Mouse (Mus musculus) intestine, embryonic 15.5 days (tissue): ENCODE measurements around the gene Dohh. TPM values are rescaled to one million over a fixed set of nuclear protein-coding genes. Genes with fewer than 3 reads are reported as not detected.

Experiments
- ATAC-seq: fragments of 200-750 bp; cut with Nextera tagmentation; 2 replicates; pipeline ENCODE4 v1.8.0; 2017; ENCODE audit warnings: moderate TSS enrichment, moderate library complexity
- H3K27ac ChIP-seq: fragments of 300-500 bp; sonication (generic); 2 replicates; pipeline ENCODE4 v1.5.1; 2015; ENCODE audit warnings: mild to moderate bottlenecking, inconsistent platforms
- H3K27me3 ChIP-seq: fragments of 300-500 bp; sonication (generic); replicated peaks from 2 replicates; pipeline ENCODE4 v1.6.1; 2015; ENCODE audit warnings: inconsistent platforms
- H3K36me3 ChIP-seq: fragments of 300-500 bp; sonication (generic); 2 replicates; pipeline ENCODE4 v1.6.1; 2015; ENCODE audit warnings: inconsistent platforms
- H3K4me1 ChIP-seq: fragments of 300-500 bp; sonication (generic); replicated peaks from 2 replicates; pipeline ENCODE4 v1.6.1; 2015; ENCODE audit warnings: inconsistent platforms
- H3K4me2 ChIP-seq: fragments of 300-500 bp; sonication (generic); replicated peaks from 2 replicates; pipeline ENCODE4 v1.6.1; 2015; ENCODE audit warnings: mild to moderate bottlenecking, inconsistent platforms
- H3K4me3 ChIP-seq: fragments of 300-500 bp; sonication (generic); replicated peaks from 2 replicates; pipeline ENCODE4 v1.5.1; 2015; ENCODE audit warnings: inconsistent platforms
- H3K9ac ChIP-seq: fragments of 300-500 bp; sonication (generic); 2 replicates; pipeline ENCODE4 v1.6.1; 2015; ENCODE audit warnings: inconsistent platforms
- H3K9me3 ChIP-seq: fragments of 300-500 bp; sonication (generic); 2 replicates; pipeline ENCODE4 v1.6.1; 2016; ENCODE audit warnings: inconsistent platforms
- WGBS: fragments of 180-500 bp; shearing (Covaris S2); methylation state at CpG from one replicate; pipeline ENCODE4 v1.1.7; 2015; 5-methylcytosine and 5-hydroxymethylcytosine counted together
- polyA plus RNA-seq: library from polyadenylated mRNA; unstranded; fragments of >200 nt; fragmentation: Nextera tagmentation; extraction: Ambion mirVana; gene quantifications from 2 replicates; pipeline ENCODE4 v1.2.1, GENCODE M21; 2015

Dohh gene
- polyA plus RNA-seq, 1 experiment from 2014 or later: 89.2 TPM

- Histone ChIP-seq H3K27me3 (peaks cover 10% of the 10 kb centered on the region), H3K4me1 (peaks cover 69% of the 10 kb centered on the region), H3K9me3 (no peaks in the 10 kb centered on the region), H3K4me3 (no peak overlapping the region), H3K4me2 (no peak overlapping the region; the same call in 1 of the 2 replicates), H3K9ac (peak overlapping the region; percentile 12; the same call in 1 of the 2 replicates), H3K27ac (no peak overlapping the region), H3K36me3 (peaks cover 3% of the 10 kb centered on the region; the same call in 1 of the 2 replicates)
- 56% methylated on average over 8 of the region's 8 CpGs for WGBS
- no peak for ATAC-seq
Observed at GRCm38 (mm10) chr10:81360721-81361120, 23.5 kb upstream of the Dohh start.

- Histone ChIP-seq H3K9me3 (no peaks in the 10 kb centered on the region), H3K4me3 (no peak overlapping the region), H3K9ac (no peak overlapping the region), H3K4me2 (no peak overlapping the region; the same call in 1 of the 2 replicates), H3K27me3 (peaks cover 10% of the 10 kb centered on the region), H3K36me3 (peaks cover 12% of the 10 kb centered on the region), H3K27ac (0 out of 2 replicates have a peak overlapping the region, but pooled peaks have one; percentile 29), H3K4me1 (peaks cover 69% of the 10 kb centered on the region)
- 69% methylated on average over 12 of the region's 12 CpGs for WGBS
- ATAC-seq: peak; percentile 11; the same call in 1 of the 2 replicates
Observed at GRCm38 (mm10) chr10:81362336-81362949, 21.8 kb upstream of the Dohh start.

- peaks cover 59% of the 10 kb centered on the region for H3K4me1 ChIP-seq
- no peak overlapping the region for H3K27ac ChIP-seq
- peaks cover 24% of the 10 kb centered on the region for H3K36me3 ChIP-seq
- H3K27me3 ChIP-seq: peaks cover 10% of the 10 kb centered on the region
- peak overlapping the region; percentile 44 for H3K9ac ChIP-seq
- 13% methylated on average over 53 of the region's 54 CpGs for WGBS
- H3K4me2 ChIP-seq: peak overlapping the region; percentile 66
- no peak for ATAC-seq
- H3K9me3 ChIP-seq: no peaks in the 10 kb centered on the region
- peak overlapping the region; percentile 25 for H3K4me3 ChIP-seq
Observed at GRCm38 (mm10) chr10:81363436-81364346, 20.5 kb upstream of the Dohh start.

GRCm38 (mm10) chr10:81364666-81365065 is 19.6 kb upstream of the Dohh start:
- peak overlapping the region; percentile 66 for H3K4me2 ChIP-seq
- H3K9me3 ChIP-seq: no peaks in the 10 kb centered on the region
- peak overlapping the region; percentile 25 for H3K4me3 ChIP-seq
- peak; percentile 26 for ATAC-seq
- H3K9ac ChIP-seq: peak overlapping the region; percentile 44
- H3K27ac ChIP-seq: peak overlapping the region; percentile 3
- peaks cover 10% of the 10 kb centered on the region for H3K27me3 ChIP-seq
- peaks cover 34% of the 10 kb centered on the region for H3K36me3 ChIP-seq
- H3K4me1 ChIP-seq: peaks cover 53% of the 10 kb centered on the region
- 9% methylated on average over 28 of the region's 28 CpGs for WGBS

GRCm38 (mm10) chr10:81365073-81365472 is 19.2 kb upstream of the Dohh start:
- Histone ChIP-seq H3K36me3 (peaks cover 36% of the 10 kb centered on the region), H3K27me3 (peaks cover 10% of the 10 kb centered on the region), H3K4me3 (no peak overlapping the region), H3K27ac (peak overlapping the region; percentile 3), H3K4me1 (peaks cover 49% of the 10 kb centered on the region), H3K9me3 (no peaks in the 10 kb centered on the region), H3K9ac (no peak overlapping the region; the same call in 1 of the 2 replicates), H3K4me2 (peak overlapping the region; percentile 66; the same call in 1 of the 2 replicates)
- WGBS: 35% methylated on average over 4 of the region's 4 CpGs
- ATAC-seq: peak; percentile 24

- H3K9ac ChIP-seq: peak within 1 kb of the TSS; percentile 44; the same call in 1 of the 2 replicates
- peak within 1 kb of the TSS; percentile 66 for H3K4me2 ChIP-seq
- peaks cover 10% of the 10 kb centered on the region for H3K27me3 ChIP-seq
- peak; percentile 32 for ATAC-seq
- H3K27ac ChIP-seq: peak within 1 kb of the TSS; percentile 3
- 33% methylated on average over 12 of the region's 12 CpGs for WGBS
- H3K4me3 ChIP-seq: peak within 1 kb of the TSS; percentile 25
- peaks cover 43% of the 10 kb centered on the region for H3K36me3 ChIP-seq
- peaks cover 44% of the 10 kb centered on the region for H3K4me1 ChIP-seq
- H3K9me3 ChIP-seq: no peaks in the 10 kb centered on the region
Observed at GRCm38 (mm10) chr10:81365672-81366476, 18.4 kb upstream of the Dohh start, which contains the start of gene 4930404N11Rik. 4930404N11Rik (minus strand) TSS chr10:81365816.

- H3K4me2 ChIP-seq: no peak overlapping the region
- peaks cover 10% of the 10 kb centered on the region for H3K27me3 ChIP-seq
- H3K4me3 ChIP-seq: no peak overlapping the region
- ATAC-seq: peak; percentile 19
- H3K9me3 ChIP-seq: no peaks in the 10 kb centered on the region
- H3K36me3 ChIP-seq: peaks cover 48% of the 10 kb centered on the region
- WGBS: 72% methylated on average over 6 of the region's 6 CpGs
- no peak overlapping the region for H3K9ac ChIP-seq
- peaks cover 39% of the 10 kb centered on the region for H3K4me1 ChIP-seq
- peak overlapping the region; percentile 3; the same call in 1 of the 2 replicates for H3K27ac ChIP-seq
Observed at GRCm38 (mm10) chr10:81366477-81367206, 17.6 kb upstream of the Dohh start.

- Histone ChIP-seq H3K9ac (no peak overlapping the region), H3K4me2 (no peak overlapping the region), H3K4me3 (no peak overlapping the region), H3K27me3 (peaks cover 10% of the 10 kb centered on the region), H3K27ac (no peak overlapping the region), H3K4me1 (peaks cover 39% of the 10 kb centered on the region), H3K36me3 (peaks cover 49% of the 10 kb centered on the region), H3K9me3 (no peaks in the 10 kb centered on the region)
- 90% methylated on average over 6 of the region's 6 CpGs for WGBS
- no peak for ATAC-seq
Observed at GRCm38 (mm10) chr10:81367207-81367495, 17.1 kb upstream of the Dohh start.

GRCm38 (mm10) chr10:81375322-81375721 is 8.9 kb upstream of the Dohh start:
- no peak overlapping the region for H3K4me3 ChIP-seq
- no peak overlapping the region for H3K4me2 ChIP-seq
- H3K9ac ChIP-seq: no peak overlapping the region
- no peaks in the 10 kb centered on the region for H3K9me3 ChIP-seq
- H3K4me1 ChIP-seq: peaks cover 19% of the 10 kb centered on the region
- no peak for ATAC-seq
- H3K27ac ChIP-seq: no peak overlapping the region
- H3K36me3 ChIP-seq: peaks cover 22% of the 10 kb centered on the region; the same call in 1 of the 2 replicates
- 93% methylated on average over 10 of the region's 10 CpGs for WGBS
- no peaks in the 10 kb centered on the region for H3K27me3 ChIP-seq

- Histone ChIP-seq H3K4me3 (peak overlapping the region; percentile 82), H3K27ac (peak overlapping the region; percentile 68; the same call in 1 of the 2 replicates), H3K27me3 (no peaks in the 10 kb centered on the region), H3K36me3 (0 out of 2 replicates have a peak, but pooled peaks cover 8% of the 10 kb centered on the region), H3K9me3 (no peaks in the 10 kb centered on the region), H3K9ac (peak overlapping the region; percentile 92), H3K4me1 (peaks cover 19% of the 10 kb centered on the region), H3K4me2 (peak overlapping the region; percentile 77)
- 32% methylated on average over 6 of the region's 6 CpGs for WGBS
- ATAC-seq: no peak
Observed at GRCm38 (mm10) chr10:81376561-81377361, 7.5 kb upstream of the Dohh start.

- H3K4me3 ChIP-seq: peak overlapping the region; percentile 82
- WGBS: 29% methylated on average over 2 of the region's 2 CpGs
- 0 out of 2 replicates have a peak, but pooled peaks cover 8% of the 10 kb centered on the region for H3K36me3 ChIP-seq
- no peak for ATAC-seq
- no peaks in the 10 kb centered on the region for H3K27me3 ChIP-seq
- peak overlapping the region; percentile 92 for H3K9ac ChIP-seq
- H3K4me1 ChIP-seq: peaks cover 19% of the 10 kb centered on the region
- H3K9me3 ChIP-seq: no peaks in the 10 kb centered on the region
- H3K27ac ChIP-seq: peak overlapping the region; percentile 68; the same call in 1 of the 2 replicates
- peak overlapping the region; percentile 77 for H3K4me2 ChIP-seq
Observed at GRCm38 (mm10) chr10:81377362-81377664, 6.9 kb upstream of the Dohh start.
